Comparison of ENCODE assay signal across 19 mouse cellular contexts in the genomic region with DNA sequence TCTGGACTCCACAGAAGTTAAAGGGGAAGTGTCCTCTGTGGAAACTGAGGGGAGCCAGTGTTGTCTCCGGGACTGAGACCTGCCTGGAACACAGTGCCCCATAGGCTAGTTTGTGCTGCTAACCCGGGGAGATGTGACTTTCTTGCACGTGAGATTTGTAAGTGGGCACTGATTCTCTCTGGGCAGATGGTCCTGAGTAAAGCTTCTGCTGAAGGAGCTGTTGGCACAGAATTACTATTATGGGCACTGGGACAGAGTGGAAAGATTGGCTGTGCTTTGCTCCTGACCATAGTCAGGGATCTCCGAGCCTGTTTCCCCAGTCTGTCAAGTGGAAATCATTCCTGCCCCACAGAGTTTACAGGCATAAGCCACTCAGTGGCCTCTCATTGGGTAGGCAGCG.
A peak's percentile ranks its signal among the peaks of the same experiment; 100 is the strongest.
DNase-seq lines count a peak whose midpoint lies in the region; ATAC-seq and TF ChIP-seq lines count a peak whose summit lies in the region.
"Had no signal": no experiment of that assay in that cellular context is flagged by ENCODE, and none has a peak within 500 bp of the region (broad histone marks: within the 10 kb centered on the region; RNA-seq: fewer than 3 reads in every experiment).

No protein-coding gene starts in this region.

- no peak for DNase-seq in forebrain, embryonic 14.5 days (ENCODE audit: low spot score)
- DNase-seq in forebrain, postnatal 0 days: no peak
- no peak for DNase-seq in liver
- DNase-seq in cerebellum, adult 18-20 months: peak; percentile 58 to 71
- peak; percentile 63 for DNase-seq in cerebellum, postnatal 25 days
- no peak for DNase-seq in urinary bladder, adult 2 months (ENCODE audit: low spot score)
- DNase-seq: B cell, adult 2 months; gastrocnemius, postnatal 10 days; layer of hippocampus, adult 9-11 months; lung, adult 18-20 months; right cerebral cortex, postnatal 4 days; thymus, adult 2 months had no signal

- 77% methylated on average over 5 of the region's 5 CpGs for WGBS in forebrain, embryonic 14.5 days
- WGBS in forebrain, postnatal 0 days: 56% methylated on average over 5 of the region's 5 CpGs
- 81% methylated on average over 5 of the region's 5 CpGs for WGBS in liver, embryonic 12.5 days (ENCODE audit: insufficient replicate concordance)

- H3K4me3 ChIP-seq in forebrain, embryonic 14.5 days (ENCODE audit: low read depth, low read length): no peak overlapping the region
- no peak overlapping the region for H3K4me3 ChIP-seq in forebrain, postnatal 0 days (ENCODE audit: low read depth, low read length)
- no peak overlapping the region for H3K4me3 ChIP-seq in liver, embryonic 12.5 days
- H3K4me3 ChIP-seq: heart, embryonic 10.5 days; hindbrain, embryonic 10.5 days; midbrain, embryonic 15.5 days had no signal

- H3K9ac ChIP-seq in forebrain, embryonic 14.5 days (ENCODE audit: low read length): no peak overlapping the region
- H3K9ac ChIP-seq in forebrain, postnatal 0 days: no peak overlapping the region
- no peak overlapping the region for H3K9ac ChIP-seq in liver, embryonic 12.5 days
- H3K9ac ChIP-seq: midbrain, embryonic 15.5 days had no signal

- TF ChIP-seq CTCF in forebrain, postnatal 0 days (IDR thresholded peaks at IDR 0.05; ENCODE audit: low read depth): no peak

- no peaks in the 10 kb centered on the region for H3K9me3 ChIP-seq in forebrain, embryonic 14.5 days (replicated peaks; ENCODE audit: control insufficient read depth, low read length)
- H3K9me3 ChIP-seq in forebrain, postnatal 0 days (ENCODE audit: low read length): no peaks in the 10 kb centered on the region
- no peaks in the 10 kb centered on the region for H3K9me3 ChIP-seq in liver, embryonic 12.5 days (replicated peaks)
- H3K9me3 ChIP-seq: heart, embryonic 10.5 days; hindbrain, embryonic 10.5 days; midbrain, embryonic 15.5 days had no signal

- ATAC-seq in forebrain, embryonic 14.5 days: no peak
- no peak for ATAC-seq in forebrain, postnatal 0 days
- no peak for ATAC-seq in liver, embryonic 12.5 days
- no peak for ATAC-seq in activated CD4-positive, CD25-positive, alpha-beta regulatory T cell, adult 4 months
- ATAC-seq: midbrain, embryonic 15.5 days; Patski had no signal

- H3K36me3 ChIP-seq in forebrain, embryonic 14.5 days (ENCODE audit: control insufficient read depth, insufficient read depth, low read length): no peaks in the 10 kb centered on the region
- no peaks in the 10 kb centered on the region for H3K36me3 ChIP-seq in forebrain, postnatal 0 days (ENCODE audit: insufficient read depth)
- H3K36me3 ChIP-seq in liver, embryonic 12.5 days: peaks cover 26% of the 10 kb centered on the region
- H3K36me3 ChIP-seq: midbrain, embryonic 15.5 days had no signal

- no peaks in the 10 kb centered on the region for H3K27me3 ChIP-seq in forebrain, embryonic 14.5 days (replicated peaks; ENCODE audit: control insufficient read depth, insufficient read depth, low read length)
- H3K27me3 ChIP-seq in forebrain, postnatal 0 days (ENCODE audit: insufficient read depth, low read length): no peaks in the 10 kb centered on the region
- no peaks in the 10 kb centered on the region for H3K27me3 ChIP-seq in liver, embryonic 12.5 days (replicated peaks)
- H3K27me3 ChIP-seq: midbrain, embryonic 15.5 days; Patski had no signal

- peak overlapping the region; percentile 57 for H3K27ac ChIP-seq in forebrain, embryonic 14.5 days (ENCODE audit: low read depth, low read length)
- H3K27ac ChIP-seq in forebrain, postnatal 0 days (ENCODE audit: low read depth, low read length): no peak overlapping the region
- peak overlapping the region; percentile 46 for H3K27ac ChIP-seq in liver, embryonic 12.5 days
- H3K27ac ChIP-seq: heart, embryonic 10.5 days; hindbrain, embryonic 10.5 days; macrophage; midbrain, embryonic 15.5 days had no signal

- peaks cover 64% of the 10 kb centered on the region for H3K4me1 ChIP-seq in forebrain, embryonic 14.5 days (ENCODE audit: control insufficient read depth, insufficient read depth, low read length)
- peaks cover 21% of the 10 kb centered on the region; the same call in 1 of the 2 replicates for H3K4me1 ChIP-seq in forebrain, postnatal 0 days (ENCODE audit: insufficient read depth)
- peaks cover 92% of the 10 kb centered on the region for H3K4me1 ChIP-seq in liver, embryonic 12.5 days

- H3K4me2 ChIP-seq in forebrain, embryonic 14.5 days (ENCODE audit: low read length): no peak overlapping the region
- H3K4me2 ChIP-seq in forebrain, postnatal 0 days (ENCODE audit: low read depth): no peak overlapping the region
- H3K4me2 ChIP-seq in liver, embryonic 12.5 days: no peak overlapping the region
- H3K4me2 ChIP-seq: midbrain, embryonic 15.5 days had no signal

Comparison
In these comparisons a context has a peak if more than half of its experiments do, and no peak if none do; other contexts are left out.
1. DNase-seq: peak in cerebellum, adult 18-20 months (2 of 2) and cerebellum, postnatal 25 days (2 of 2); none in forebrain, embryonic 14.5 days (single experiment), forebrain, postnatal 0 days (single experiment), liver (single experiment) and urinary bladder, adult 2 months (single experiment).